Mouse (Mus musculus) cerebellum, adult 11 months (tissue): ENCODE data around the gene Gm3755.
"Not testable (repeated sequence)": the region's sequence is repeated elsewhere in the genome, so short reads cannot be mapped to it uniquely, and the experiment has no call there.

ENCODE experiments used
- DNase-seq: peaks from one replicate; pipeline ENCODE4 v3.0.0; 2022

The Gm3755 gene

DNA sequence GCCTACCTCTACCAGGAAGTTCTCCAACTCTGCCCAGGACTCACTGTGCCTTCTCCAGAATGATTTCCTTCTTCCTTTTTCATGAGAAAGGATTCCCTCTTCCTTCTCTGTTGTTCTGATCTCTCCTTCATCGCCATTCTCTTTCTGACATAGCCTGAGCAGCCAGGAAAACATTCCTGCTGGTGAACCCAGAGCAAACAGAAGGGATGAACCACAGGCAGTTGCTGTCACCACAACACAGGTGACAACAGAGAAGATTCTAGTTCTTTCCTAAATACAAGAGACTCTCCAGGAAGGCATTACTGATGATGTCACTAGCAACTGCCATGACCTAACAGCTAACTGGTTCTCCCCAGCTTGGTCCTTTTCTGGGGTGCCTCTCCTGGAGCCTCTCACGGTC is at the start of gene Gm3755:
Gm3755 (minus strand) TSS at position 101 of the 400 bp plus-strand sequence.
- not testable (repeated sequence) for DNase-seq

DNA sequence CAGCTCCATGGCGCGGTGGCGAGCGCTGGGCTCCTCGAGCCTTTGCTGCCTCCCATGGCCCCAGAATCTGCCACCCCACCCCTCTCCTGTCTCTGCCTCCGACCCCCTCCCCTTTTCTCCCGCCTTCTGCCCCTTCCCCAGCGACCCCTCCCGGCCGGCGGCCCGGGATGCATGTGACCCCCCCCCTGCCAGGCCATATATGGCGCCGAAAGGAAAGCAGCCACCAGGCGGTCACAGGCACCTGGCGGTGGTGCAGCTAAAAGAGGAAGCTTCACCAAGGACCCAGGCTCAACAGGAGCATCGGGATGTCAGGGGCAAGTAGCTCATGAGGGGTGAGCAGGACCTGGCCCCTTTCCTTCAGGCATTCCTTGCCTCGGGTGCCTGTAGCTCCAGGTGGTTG is 38.0 kb upstream of the Gm3755 start:
- not testable (repeated sequence) for DNase-seq

DNA sequence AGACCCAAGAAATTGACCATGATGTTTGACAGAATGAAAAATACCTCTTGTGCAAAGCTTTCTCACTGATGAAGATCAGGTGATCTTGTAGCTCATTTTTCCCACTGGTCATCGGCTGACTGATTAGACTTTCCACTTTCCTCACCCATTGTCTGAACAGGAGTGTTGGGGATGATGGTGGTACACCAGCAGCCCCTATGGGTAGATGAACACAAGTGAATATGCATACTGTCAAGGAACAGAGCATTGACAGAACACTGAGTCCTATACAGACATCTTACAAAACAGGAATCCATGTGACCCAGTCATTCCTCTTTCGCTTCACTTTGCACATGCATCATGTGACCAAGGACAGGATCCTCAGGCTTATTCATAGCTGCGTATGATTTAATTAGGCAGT is 32.9 kb upstream of the Gm3755 start, which contains the start of gene Gm3752:
Gm3752 (minus strand) TSS at position 101 of the 400 bp plus-strand sequence.
- DNase-seq, result not testable (repeated sequence)

DNA sequence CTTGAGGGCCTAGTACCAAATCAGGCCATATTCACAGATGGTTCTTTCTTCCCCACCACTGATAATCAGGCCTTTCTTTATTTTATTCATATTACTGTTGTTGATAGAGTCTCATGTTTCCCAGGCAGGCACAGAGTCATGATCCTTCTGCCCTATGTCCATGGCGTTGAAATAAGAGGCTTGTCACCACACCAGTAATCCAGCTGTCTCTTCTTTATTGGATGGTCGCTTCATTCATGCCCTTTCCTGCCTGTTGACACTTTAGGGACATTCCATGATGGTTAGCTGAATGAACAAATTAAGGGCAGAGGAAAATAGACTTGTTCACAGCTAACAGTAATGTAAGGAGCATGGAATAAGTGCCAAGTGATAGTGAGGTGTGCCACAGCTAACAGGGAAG is 28.2 kb downstream of the Gm3755 start:
- not testable (repeated sequence) for DNase-seq
